Mouse (Mus musculus) heart, embryonic 14.5 days (tissue): ENCODE measurements at regions not wholly inside any gene's neighbourhood (a gene's known extent, or its start where the extent isn't known, plus 50 kb on each side); places are given as distances from the start of the nearest gene placed in this dataset.
A peak's percentile ranks its signal among the peaks of the same experiment; 100 is the strongest.

Experiments used
- ATAC-seq: fragments of 200-750 bp; cut with Nextera tagmentation; 2 replicates; pipeline ENCODE4 v1.8.0; 2017; ENCODE audit warnings: low read depth, moderate TSS enrichment; ENCODE audit not compliant: insufficient number of reproducible peaks, insufficient read depth, low FRiP score
- H3K27ac ChIP-seq, 2 experiments: fragments of 200-500 bp in 1 of 2; fragments of 300-500 bp in 1 of 2; sonication (generic) in 1 of 2; replicated peaks in 1 of 2; 2 replicates each; pipeline ENCODE4 v1.5.1; 2012 to 2014; ENCODE audit warnings: low read depth in 2 of 2, low read length in 2 of 2, control low read depth in 1 of 2, mild to moderate bottlenecking in 1 of 2, mixed read lengths in 1 of 2; ENCODE audit not compliant: control insufficient read depth in 1 of 2, insufficient read depth in 1 of 2
- H3K27me3 ChIP-seq: fragments of 300-500 bp; sonication (generic); 2 replicates; pipeline ENCODE4 v1.6.1; 2014; ENCODE audit warnings: mild to moderate bottlenecking, low read length, control low read depth; ENCODE audit not compliant: control insufficient read depth, insufficient read depth
- H3K36me3 ChIP-seq: fragments of 300-500 bp; sonication (generic); 2 replicates; pipeline ENCODE4 v1.6.1; 2014; ENCODE audit warnings: mild to moderate bottlenecking, control low read depth, low read length, mixed read lengths; ENCODE audit not compliant: control insufficient read depth, insufficient read depth
- H3K4me1 ChIP-seq, 2 experiments: fragments of 200-500 bp in 1 of 2; fragments of 300-500 bp in 1 of 2; sonication (generic) in 1 of 2; 2 replicates each; pipeline ENCODE4 v1.6.1; 2012 to 2014; ENCODE audit warnings: low read length in 2 of 2, control low read depth in 1 of 2, mixed read lengths in 1 of 2; ENCODE audit not compliant: control insufficient read depth in 2 of 2, insufficient read depth in 2 of 2
- H3K4me2 ChIP-seq: fragments of 300-500 bp; sonication (generic); 2 replicates; pipeline ENCODE4 v1.6.1; 2014; ENCODE audit warnings: mild to moderate bottlenecking, low read length
- H3K4me3 ChIP-seq, 2 experiments: fragments of 200-500 bp in 1 of 2; fragments of 300-500 bp in 1 of 2; sonication (generic) in 1 of 2; 2 replicates each; pipeline ENCODE4 v1.5.1; 2012 to 2014; ENCODE audit warnings: low read length in 2 of 2, mild to moderate bottlenecking in 2 of 2, control low read depth in 1 of 2, low read depth in 1 of 2, moderate library complexity in 1 of 2; ENCODE audit not compliant: control insufficient read depth in 1 of 2, insufficient read depth in 1 of 2
- H3K9ac ChIP-seq: fragments of 300-500 bp; sonication (generic); 2 replicates; pipeline ENCODE4 v1.6.1; 2014; ENCODE audit warnings: mild to moderate bottlenecking, low read length
- H3K9me3 ChIP-seq: fragments of 300-500 bp; sonication (generic); 2 replicates; pipeline ENCODE4 v1.6.1; 2016; ENCODE audit warnings: low read length, control low read depth; ENCODE audit not compliant: control insufficient read depth
- whole genome bisulfite sequencing: fragments of 180-500 bp; shearing (Covaris S2); extraction: QIAGEN DNeasy Blood & Tissue Kit; methylation state at CpG from one replicate; pipeline ENCODE4 v1.1.7; 2014; 5-methylcytosine and 5-hydroxymethylcytosine counted together

- WGBS, result 24% methylated on average over 17 of the region's 17 CpGs
- Histone ChIP-seq H3K9me3 (no peaks in the 10 kb centered on the region), H3K4me1 (peaks cover 10 to 12% of the 10 kb centered on the region in 2 experiments; a peak in 3 of 4 replicates), H3K27ac (no peak overlapping the region), H3K36me3 (no peaks in the 10 kb centered on the region), H3K4me2 (peak overlapping the region; percentile 49), H3K9ac (no peak overlapping the region), H3K4me3 (no peak overlapping the region), H3K27me3 (no peaks in the 10 kb centered on the region)
- ATAC-seq, result peak; percentile 62; the same call in 1 of the 2 replicates
Measured at GRCm38 (mm10) chr3:153085096-153085788, 103.2 kb upstream of the St6galnac5 start.

- H3K27me3 ChIP-seq, result no peaks in the 10 kb centered on the region
- no peaks in the 10 kb centered on the region for H3K36me3 ChIP-seq
- H3K9me3 ChIP-seq, result no peaks in the 10 kb centered on the region
- no peak overlapping the region for H3K27ac ChIP-seq
- no peak overlapping the region for H3K9ac ChIP-seq
- peak overlapping the region; percentile 49 for H3K4me2 ChIP-seq
- no peak for ATAC-seq
- H3K4me3 ChIP-seq, result no peak overlapping the region
- 62% methylated on average over 23 of the region's 23 CpGs for WGBS
- peaks cover 10 to 12% of the 10 kb centered on the region in 2 experiments; a peak in 3 of 4 replicates for H3K4me1 ChIP-seq
Measured at GRCm38 (mm10) chr3:153084226-153085095, 102.4 kb upstream of the St6galnac5 start.

- no peak for ATAC-seq
Measured at GRCm38 (mm10) chr3:153080371-153080770, 98.3 kb upstream of the St6galnac5 start.

GRCm38 (mm10) chr3:153077846-153078703 is 96.0 kb upstream of the St6galnac5 start:
- 71% methylated on average over 14 of the region's 14 CpGs for WGBS
- H3K36me3 ChIP-seq, result no peaks in the 10 kb centered on the region
- H3K9me3 ChIP-seq, result no peaks in the 10 kb centered on the region
- H3K9ac ChIP-seq, result no peak overlapping the region
- peaks cover 0 to 2% of the 10 kb centered on the region in 2 experiments; a peak in 1 of 4 replicates for H3K4me1 ChIP-seq
- H3K27ac ChIP-seq, result no peak overlapping the region
- ATAC-seq, result no peak
- no peak overlapping the region for H3K4me2 ChIP-seq
- no peak overlapping the region for H3K4me3 ChIP-seq
- H3K27me3 ChIP-seq, result no peaks in the 10 kb centered on the region

More at GRCm38 (mm10) chr3:153080371-153080770, 98.3 kb upstream of the St6galnac5 start:
- WGBS, result 60% methylated on average over 3 of the region's 3 CpGs
- H3K27me3 ChIP-seq, result no peaks in the 10 kb centered on the region
- no peaks in the 10 kb centered on the region for H3K36me3 ChIP-seq
- H3K9me3 ChIP-seq, result no peaks in the 10 kb centered on the region
- H3K9ac ChIP-seq, result no peak overlapping the region
- no peak overlapping the region for H3K4me3 ChIP-seq
- peaks cover 9 to 12% of the 10 kb centered on the region in 2 experiments for H3K4me1 ChIP-seq
- no peak overlapping the region for H3K27ac ChIP-seq
- no peak overlapping the region for H3K4me2 ChIP-seq

GRCm38 (mm10) chr3:153072200-153072919 is 90.3 kb upstream of the St6galnac5 start:
- Histone ChIP-seq H3K36me3 (no peaks in the 10 kb centered on the region), H3K9ac (no peak overlapping the region), H3K27ac (no peak overlapping the region), H3K27me3 (no peaks in the 10 kb centered on the region), H3K4me2 (no peak overlapping the region), H3K4me1 (no peaks in the 10 kb centered on the region), H3K4me3 (no peak overlapping the region), H3K9me3 (no peaks in the 10 kb centered on the region)
- WGBS, result 57% methylated on average over 10 of the region's 10 CpGs
- no peak for ATAC-seq

GRCm38 (mm10) chr3:153071549-153071948 is 89.5 kb upstream of the St6galnac5 start:
- H3K4me2 ChIP-seq, result no peak overlapping the region

GRCm38 (mm10) chr3:153071123-153071522 is 89.1 kb upstream of the St6galnac5 start:
- no peaks in the 10 kb centered on the region for H3K27me3 ChIP-seq
- H3K36me3 ChIP-seq, result no peaks in the 10 kb centered on the region
- no peak for ATAC-seq
- no peak overlapping the region for H3K4me3 ChIP-seq
- H3K9ac ChIP-seq, result no peak overlapping the region
- H3K9me3 ChIP-seq, result no peaks in the 10 kb centered on the region
- H3K4me1 ChIP-seq, result no peaks in the 10 kb centered on the region
- no peak overlapping the region for H3K4me2 ChIP-seq
- H3K27ac ChIP-seq, result no peak overlapping the region
- 69% methylated on average over 3 of the region's 3 CpGs for WGBS

More at GRCm38 (mm10) chr3:153071549-153071948, 89.5 kb upstream of the St6galnac5 start:
- Histone ChIP-seq H3K27ac (no peak overlapping the region), H3K4me1 (no peaks in the 10 kb centered on the region), H3K27me3 (no peaks in the 10 kb centered on the region), H3K9ac (no peak overlapping the region), H3K4me3 (no peak overlapping the region), H3K36me3 (no peaks in the 10 kb centered on the region), H3K9me3 (no peaks in the 10 kb centered on the region)
- no peak for ATAC-seq
- 89% methylated on average over 8 of the region's 8 CpGs for WGBS
